Comparison of ENCODE assay signal across 9 mouse cellular contexts in the genomic region with DNA sequence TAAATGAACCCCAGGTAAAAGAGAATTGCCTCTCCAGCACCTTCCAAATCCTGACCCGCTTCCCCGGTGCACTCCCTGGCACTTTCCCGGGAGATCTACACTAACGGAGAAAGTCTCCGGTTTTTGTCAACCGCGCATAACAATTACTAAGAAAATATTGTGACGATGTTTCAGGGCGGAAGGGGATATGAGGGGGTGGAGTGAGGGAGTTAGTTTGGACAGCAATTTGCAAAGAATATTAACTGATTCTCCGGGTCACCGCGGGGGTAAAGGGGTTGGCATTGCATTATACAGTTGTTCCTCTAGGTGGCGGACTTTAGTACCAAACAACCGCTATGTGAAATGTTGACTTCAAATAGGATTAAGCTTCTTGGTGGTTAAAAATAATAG. TPM values are rescaled to one million over a fixed set of nuclear protein-coding genes. Genes with fewer than 3 reads are reported as not detected.
DNase-seq lines count a peak whose midpoint lies in the region; ATAC-seq and TF ChIP-seq lines count a peak whose summit lies in the region.
"Had no signal": no experiment of that assay in that cellular context is flagged by ENCODE, and none has a peak within 500 bp of the region (broad histone marks: within the 10 kb centered on the region; RNA-seq: fewer than 3 reads in every experiment).

No protein-coding gene starts in this region.

- TF ChIP-seq CTCF in cerebellum, adult 2 months (IDR thresholded peaks at IDR 0.05; ENCODE audit: borderline replicate concordance, insufficient read depth, low read depth, low read length), result peak; percentile 38; the same call in 1 of the 2 replicates

- TF ChIP-seq POLR2A in cerebellum, adult 2 months (IDR thresholded peaks at IDR 0.05; ENCODE audit: borderline replicate concordance, insufficient read depth, low read length), result no peak

- DNase-seq in cerebellum, adult 2 months, result no peak
- no peak for DNase-seq in cerebellum, postnatal 4 days (ENCODE audit: low spot score in 2 of 2)
- peak; percentile 59 for DNase-seq in right cerebral cortex, adult 18-20 months
- no peak for DNase-seq in right cerebral cortex, postnatal 4 days
- peak; percentile 71 for DNase-seq in hindbrain, embryonic 14.5 days (ENCODE audit: low spot score)
- DNase-seq in Muller cell, postnatal 12 days (ENCODE audit: inconsistent ontology term), result no peak
- DNase-seq in gastrocnemius, adult 8-10 months (ENCODE audit: low spot score in 2 of 2), result no peak

- H3K27me3 ChIP-seq in cerebellum, adult 2 months (ENCODE audit: control insufficient read depth, insufficient read depth, low read length), result peaks cover 5% of the 10 kb centered on the region; the same call in 1 of the 2 replicates
- H3K27me3 ChIP-seq in hindbrain, embryonic 14.5 days (ENCODE audit: control insufficient read depth, insufficient read depth, low read length), result peaks cover 96% of the 10 kb centered on the region

- no peaks in the 10 kb centered on the region for H3K4me1 ChIP-seq in cerebellum, adult 2 months (ENCODE audit: control insufficient read depth, insufficient read depth, low read length)
- no peaks in the 10 kb centered on the region for H3K4me1 ChIP-seq in hindbrain, embryonic 14.5 days (replicated peaks; ENCODE audit: control insufficient read depth, insufficient read depth, low read length)

- no peak overlapping the region for H3K4me3 ChIP-seq in cerebellum, adult 2 months (replicated peaks; ENCODE audit: insufficient read depth, low read depth, low read length)
- peak overlapping the region; percentile 10; the same call in 1 of the 2 replicates for H3K4me3 ChIP-seq in hindbrain, embryonic 14.5 days (replicated peaks; ENCODE audit: low read length)

- 2% methylated on average over 14 of the region's 14 CpGs for WGBS in cerebellum, adult 2 months
- under 1% methylated on average over 14 of the region's 14 CpGs for WGBS in hindbrain, embryonic 14.5 days

- H3K9ac ChIP-seq in hindbrain, embryonic 14.5 days, result no peak overlapping the region

- H3K36me3 ChIP-seq in hindbrain, embryonic 14.5 days (replicated peaks; ENCODE audit: control insufficient read depth, insufficient read depth), result no peaks in the 10 kb centered on the region

- peak overlapping the region; percentile 30; the same call in 1 of the 2 replicates for H3K4me2 ChIP-seq in hindbrain, embryonic 14.5 days (replicated peaks)

- ATAC-seq in hindbrain, embryonic 14.5 days (ENCODE audit: low FRiP score), result no peak
- peak; percentile 84 for ATAC-seq in megakaryocyte progenitor cell, adult 5-6 weeks (replicated peaks; ENCODE audit: poor library complexity)

- no peaks in the 10 kb centered on the region for H3K9me3 ChIP-seq in hindbrain, embryonic 14.5 days (ENCODE audit: control insufficient read depth, low read length)

- H3K27ac ChIP-seq in cerebellum, adult 2 months (ENCODE audit: insufficient read depth, low read length), result no peak overlapping the region
- no peak overlapping the region for H3K27ac ChIP-seq in hindbrain, embryonic 14.5 days

RNA-seq across cellular contexts. Expression of gene Foxg1, which starts 7.9 kb away (rescaled TPM):
- not detected in 2 replicates for polyA plus RNA-seq in cerebellum, adult 2 months (2012; rRNA removed)
- polyA plus RNA-seq in hindbrain, embryonic 14.5 days (2014; fragmentation: Nextera tagmentation; extraction: Ambion mirVana), result not detected in 2 replicates
- not detected in 2 replicates for total RNA-seq in megakaryocyte progenitor cell, adult 5-6 weeks (2015)
- not detected in 2 replicates for total RNA-seq in megakaryocyte progenitor cell, adult 5-6 weeks (2017)
- total RNA-seq in gastrocnemius, adult 8-10 months (2022), result not detected
- polyA plus RNA-seq: large intestine, adult 2 months had no signal

RNA-seq across cellular contexts. Expression of gene Gm43517, which starts 10.4 kb away (rescaled TPM):
- not detected in 2 replicates for polyA plus RNA-seq in cerebellum, adult 2 months (2012; rRNA removed)
- not detected in 2 replicates for polyA plus RNA-seq in hindbrain, embryonic 14.5 days (2014; fragmentation: Nextera tagmentation; extraction: Ambion mirVana)
- not detected in 2 replicates for total RNA-seq in megakaryocyte progenitor cell, adult 5-6 weeks (2015)
- not detected in 2 replicates for total RNA-seq in megakaryocyte progenitor cell, adult 5-6 weeks (2017)
- total RNA-seq in gastrocnemius, adult 8-10 months (2022), result not detected
- polyA plus RNA-seq: large intestine, adult 2 months had no signal

Comparison
In these comparisons a context has a peak if more than half of its experiments do, and no peak if none do; other contexts are left out.
1. DNase-seq: peak in right cerebral cortex, adult 18-20 months (single experiment) and hindbrain, embryonic 14.5 days (single experiment); none in cerebellum, adult 2 months (0 of 2), cerebellum, postnatal 4 days (0 of 2), right cerebral cortex, postnatal 4 days (single experiment), Muller cell, postnatal 12 days (single experiment) and gastrocnemius, adult 8-10 months (0 of 2).